Mouse (Mus musculus) midbrain, embryonic 16.5 days (tissue): Measurements from ENCODE around the gene Procr. TPM values are rescaled to one million over a fixed set of nuclear protein-coding genes. Genes with fewer than 3 reads are reported as not detected.

Experiments used
- ATAC-seq: fragments of 200-750 bp; cut with Nextera tagmentation; 2 replicates; pipeline ENCODE4 v1.8.0; 2017; ENCODE audit warnings: moderate TSS enrichment
- H3K27ac ChIP-seq: fragments of 300-500 bp; sonication (generic); 2 replicates; pipeline ENCODE4 v1.5.1; 2014; ENCODE audit warnings: mild to moderate bottlenecking, low read length, mixed read lengths
- H3K27me3 ChIP-seq: fragments of 300-500 bp; sonication (generic); 2 replicates; pipeline ENCODE4 v1.6.1; 2014; ENCODE audit warnings: low read depth, low read length, mixed read lengths; ENCODE audit not compliant: control insufficient read depth, insufficient read depth
- H3K36me3 ChIP-seq: fragments of 300-500 bp; sonication (generic); 2 replicates; pipeline ENCODE4 v1.6.1; 2014; ENCODE audit warnings: mild to moderate bottlenecking, low read length, moderate library complexity, mixed read lengths; ENCODE audit not compliant: control insufficient read depth, insufficient read depth
- H3K4me1 ChIP-seq: fragments of 300-500 bp; sonication (generic); 2 replicates; pipeline ENCODE4 v1.6.1; 2014; ENCODE audit warnings: mild to moderate bottlenecking, low read length, mixed read lengths; ENCODE audit not compliant: control insufficient read depth, insufficient read depth
- H3K4me2 ChIP-seq: fragments of 300-500 bp; sonication (generic); 2 replicates; pipeline ENCODE4 v1.6.1; 2014; ENCODE audit warnings: mild to moderate bottlenecking, low read length, mixed read lengths
- H3K4me3 ChIP-seq: fragments of 300-500 bp; sonication (generic); 2 replicates; pipeline ENCODE4 v1.5.1; 2014; ENCODE audit warnings: low read depth, mild to moderate bottlenecking, low read length, moderate library complexity, mixed read lengths
- H3K9ac ChIP-seq: fragments of 300-500 bp; sonication (generic); 2 replicates; pipeline ENCODE4 v1.6.1; 2014; ENCODE audit warnings: low read depth, low read length, mixed read lengths
- H3K9me3 ChIP-seq: fragments of 300-500 bp; sonication (generic); replicated peaks from 2 replicates; pipeline ENCODE4 v1.6.1; 2014; ENCODE audit warnings: mild to moderate bottlenecking, low read length, mixed read lengths; ENCODE audit not compliant: control insufficient read depth, poor library complexity, severe bottlenecking
- WGBS: fragments of 180-500 bp; shearing (Covaris S2); extraction: QIAGEN DNeasy Blood & Tissue Kit; methylation state at CpG from one replicate; pipeline ENCODE4 v1.1.7; 2014; 5-methylcytosine and 5-hydroxymethylcytosine counted together
- polyA plus RNA-seq: library from polyadenylated mRNA; unstranded; fragments of >200 nt; fragmentation: Nextera tagmentation; extraction: Ambion mirVana; gene quantifications from 2 replicates; pipeline ENCODE4 v1.2.1, GENCODE M21; 2015

The Procr gene
- 2.4 and 2.8 TPM in 2 replicates for polyA plus RNA-seq

GRCm38 (mm10) chr2:155751014-155751786 is at the start of gene Procr:
Gene Procr, plus strand, starts transcription at chr2:155751117.
- Histone ChIP-seq H3K9me3 (no peaks in the 10 kb centered on the region), H3K9ac (0 out of 2 replicates have a peak within 1 kb of the TSS, but pooled peaks have one; percentile 31), H3K4me3 (peak within 1 kb of the TSS; percentile 22), H3K4me2 (peak within 1 kb of the TSS; percentile 54), H3K36me3 (no peaks in the 10 kb centered on the region), H3K27ac (no peak within 1 kb of the TSS), H3K27me3 (peaks cover 4% of the 10 kb centered on the region; the same call in 1 of the 2 replicates), H3K4me1 (peaks cover 3% of the 10 kb centered on the region; the same call in 1 of the 2 replicates)
- 4% methylated on average over 25 of the region's 25 CpGs for WGBS
- no peak for ATAC-seq

DNA sequence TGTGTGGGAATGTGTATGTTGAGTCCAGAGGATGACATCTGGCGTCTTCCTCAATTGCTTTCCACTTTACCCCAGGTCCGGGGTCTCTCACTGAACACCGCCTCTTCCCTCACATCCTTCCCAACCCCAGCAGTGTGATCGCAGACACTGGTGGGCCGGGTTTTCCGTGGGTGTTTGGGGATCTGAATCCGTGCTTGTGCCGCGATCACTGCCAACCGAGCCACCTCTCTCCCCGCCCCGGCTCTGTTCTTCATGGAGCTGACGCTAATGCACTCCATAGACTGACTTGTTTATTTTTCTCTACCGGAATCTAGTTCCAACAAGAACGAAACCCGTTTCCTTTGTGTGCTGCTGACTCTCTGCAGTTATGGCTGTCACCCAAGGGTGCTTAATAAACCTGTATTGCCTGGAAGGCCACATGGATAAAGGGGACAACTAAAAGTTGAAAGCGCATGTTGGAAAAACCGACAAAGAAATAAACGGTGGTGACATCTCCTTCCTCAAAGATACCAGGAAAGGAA is 49.5 kb upstream of the Procr start:
- Histone ChIP-seq H3K4me2 (no peak overlapping the region), H3K4me3 (no peak overlapping the region), H3K9ac (no peak overlapping the region), H3K27ac (no peak overlapping the region), H3K9me3 (no peaks in the 10 kb centered on the region), H3K36me3 (peaks cover 27% of the 10 kb centered on the region), H3K27me3 (no peaks in the 10 kb centered on the region), H3K4me1 (no peaks in the 10 kb centered on the region)
- WGBS: 93% methylated on average over 19 of the region's 19 CpGs
- no peak for ATAC-seq

DNA sequence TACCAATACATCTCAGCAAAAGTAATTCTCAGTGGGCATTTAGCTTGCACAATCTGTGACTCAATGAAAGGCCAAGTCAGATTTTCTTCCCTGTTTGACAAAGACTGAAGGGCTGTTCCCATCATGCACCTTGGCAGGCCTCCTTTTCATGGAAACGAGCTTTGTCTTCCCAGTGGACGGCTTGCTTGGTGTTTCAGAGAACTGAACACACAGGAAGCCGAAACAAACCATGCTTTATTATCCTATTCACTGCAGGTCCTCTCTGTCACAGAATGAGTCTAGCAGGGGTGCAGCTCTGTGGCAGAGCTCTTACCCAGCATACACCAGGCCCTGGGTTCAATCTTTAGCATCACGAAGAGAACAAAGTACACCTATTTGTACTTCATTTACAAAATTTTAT is 47.3 kb upstream of the Procr start:
- H3K36me3 ChIP-seq: peaks cover 34% of the 10 kb centered on the region
- no peak overlapping the region for H3K27ac ChIP-seq
- H3K4me3 ChIP-seq: no peak overlapping the region
- H3K4me1 ChIP-seq: no peaks in the 10 kb centered on the region
- H3K27me3 ChIP-seq: no peaks in the 10 kb centered on the region
- H3K4me2 ChIP-seq: no peak overlapping the region
- H3K9ac ChIP-seq: no peak overlapping the region
- H3K9me3 ChIP-seq: no peaks in the 10 kb centered on the region
- 10% methylated on average over 4 of the region's 4 CpGs for WGBS
- ATAC-seq: no peak

- H3K4me1 ChIP-seq: no peaks in the 10 kb centered on the region
These were observed 43.7 kb upstream of the Procr start for GRCm38 (mm10) chr2:155707251-155707650.

DNA sequence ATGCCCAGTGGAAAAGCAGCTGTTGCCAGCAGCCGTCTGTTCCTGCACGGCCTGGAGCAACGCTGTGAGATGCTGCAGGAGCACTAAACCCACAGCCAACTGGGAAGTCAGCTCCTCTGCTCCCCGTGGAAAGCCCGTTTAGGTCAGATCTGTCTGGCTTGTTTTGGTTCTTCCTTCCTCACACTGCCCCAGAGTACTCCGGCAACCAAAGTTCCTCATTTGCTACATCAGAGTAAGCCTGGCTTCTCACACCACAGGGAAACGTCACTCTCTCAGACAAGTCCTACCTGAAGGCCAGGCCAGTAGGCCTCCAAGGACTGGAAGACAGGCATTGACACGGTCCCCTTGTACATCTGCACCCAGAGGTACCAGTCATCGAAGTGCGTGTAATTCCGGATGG is 40.4 kb upstream of the Procr start:
- WGBS: 90% methylated on average over 11 of the region's 11 CpGs
- no peak for ATAC-seq
- H3K36me3 ChIP-seq: peaks cover 38% of the 10 kb centered on the region

More at GRCm38 (mm10) chr2:155707251-155707650, 43.7 kb upstream of the Procr start:
- WGBS: 79% methylated on average over 4 of the region's 4 CpGs
- no peak overlapping the region for H3K4me2 ChIP-seq
- no peak for ATAC-seq
- H3K27ac ChIP-seq: no peak overlapping the region
- H3K27me3 ChIP-seq: no peaks in the 10 kb centered on the region
- no peak overlapping the region for H3K9ac ChIP-seq
- peaks cover 46% of the 10 kb centered on the region for H3K36me3 ChIP-seq
- H3K9me3 ChIP-seq: no peaks in the 10 kb centered on the region
- H3K4me3 ChIP-seq: no peak overlapping the region

DNA sequence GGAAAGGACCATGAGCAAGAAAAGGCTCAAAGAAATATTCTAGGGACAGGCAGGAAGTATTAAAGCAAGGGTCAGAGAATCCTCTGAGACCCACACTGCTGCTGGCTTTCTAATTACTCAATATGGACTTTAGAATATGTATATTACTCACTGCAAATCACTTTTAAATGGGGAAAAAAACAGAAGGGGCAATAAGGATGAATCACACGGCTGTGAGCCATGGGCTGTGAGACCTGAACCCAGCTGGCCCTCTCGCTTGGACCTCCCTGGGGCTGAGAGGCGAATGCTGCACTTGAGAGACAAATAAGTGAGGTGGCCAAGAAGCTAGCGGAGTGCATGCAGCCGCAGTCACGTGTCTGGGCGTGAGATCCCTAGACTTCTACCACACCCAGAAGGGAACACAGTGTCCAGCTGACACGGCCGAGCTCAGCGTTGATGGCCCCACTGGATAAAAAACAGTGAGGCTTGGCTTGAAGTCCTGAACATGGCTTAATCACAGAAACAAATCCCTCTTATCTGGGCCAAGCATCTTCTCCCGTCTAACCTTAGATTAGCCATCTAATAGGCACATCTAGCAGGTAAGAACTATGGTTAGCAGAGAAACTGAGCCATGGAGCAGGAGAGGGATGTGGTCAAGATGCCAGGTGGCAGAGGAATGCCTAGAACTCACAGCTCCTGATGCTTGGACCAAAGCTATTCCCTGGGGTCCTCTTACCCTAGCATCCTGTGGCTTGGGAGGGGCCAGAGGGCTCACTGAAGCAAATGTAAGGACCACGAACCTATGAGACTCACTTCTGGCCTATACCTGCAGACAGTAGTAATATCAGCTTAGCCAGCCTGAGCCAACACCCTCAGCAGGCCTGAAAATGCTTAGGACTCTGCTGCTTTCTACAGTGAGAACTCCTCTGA is 33.6 kb upstream of the Procr start:
- no peak for ATAC-seq
- Histone ChIP-seq H3K27ac (no peak overlapping the region), H3K9ac (no peak overlapping the region), H3K9me3 (no peaks in the 10 kb centered on the region), H3K36me3 (peaks cover 34% of the 10 kb centered on the region), H3K27me3 (no peaks in the 10 kb centered on the region), H3K4me3 (no peak overlapping the region), H3K4me1 (no peaks in the 10 kb centered on the region), H3K4me2 (no peak overlapping the region)
- WGBS: 88% methylated on average over 12 of the region's 12 CpGs

More for the DNA sequence above, 40.4 kb upstream of the Procr start:
- H3K4me1 ChIP-seq: no peaks in the 10 kb centered on the region
- no peak overlapping the region for H3K4me2 ChIP-seq
- H3K4me3 ChIP-seq: no peak overlapping the region
- no peak overlapping the region for H3K9ac ChIP-seq
- H3K27me3 ChIP-seq: no peaks in the 10 kb centered on the region
- H3K27ac ChIP-seq: no peak overlapping the region
- H3K9me3 ChIP-seq: no peaks in the 10 kb centered on the region

GRCm38 (mm10) chr2:155720585-155720984 is 30.3 kb upstream of the Procr start:
- Histone ChIP-seq H3K9ac (no peak overlapping the region), H3K27me3 (no peaks in the 10 kb centered on the region), H3K9me3 (no peaks in the 10 kb centered on the region), H3K4me2 (no peak overlapping the region), H3K4me1 (no peaks in the 10 kb centered on the region), H3K36me3 (peaks cover 31% of the 10 kb centered on the region), H3K4me3 (no peak overlapping the region), H3K27ac (no peak overlapping the region)
- no peak for ATAC-seq
- 92% methylated on average over 5 of the region's 5 CpGs for WGBS

- Histone ChIP-seq H3K4me3 (no peak overlapping the region), H3K27me3 (no peaks in the 10 kb centered on the region), H3K4me1 (peaks cover 12% of the 10 kb centered on the region), H3K27ac (no peak overlapping the region), H3K4me2 (no peak overlapping the region), H3K9ac (no peak overlapping the region), H3K9me3 (no peaks in the 10 kb centered on the region), H3K36me3 (peaks cover 23% of the 10 kb centered on the region)
- ATAC-seq: no peak
- 89% methylated on average over 5 of the region's 5 CpGs for WGBS
These were observed 26.9 kb upstream of the Procr start for GRCm38 (mm10) chr2:155724036-155724435.
